ENCODE assay signal across 8 mouse cellular contexts in genomic region chr9:119984536-119985011, GRCm38 (mm10). TPM values are rescaled to one million over a fixed set of nuclear protein-coding genes. Genes with fewer than 3 reads are reported as not detected.
DNase-seq lines count a peak whose midpoint lies in the region; ATAC-seq lines count a peak whose summit lies in the region.

Gene Csrnp1, minus strand, starts transcription at chr9:119984658.

- H3K9ac ChIP-seq in heart, embryonic 16.5 days (ENCODE audit: low read length) = peak within 1 kb of the TSS; percentile 93
- H3K9ac ChIP-seq in limb, embryonic 12.5 days (replicated peaks) = peak within 1 kb of the TSS; percentile 65
- peak within 1 kb of the TSS; percentile 56 for H3K9ac ChIP-seq in neural tube, embryonic 12.5 days

- WGBS in heart, embryonic 16.5 days = 13% methylated on average over 14 of the region's 14 CpGs
- WGBS in limb, embryonic 12.5 days = 11% methylated on average over 14 of the region's 14 CpGs
- WGBS in neural tube, embryonic 12.5 days = 8% methylated on average over 14 of the region's 14 CpGs

- H3K27ac ChIP-seq in heart, embryonic 16.5 days (ENCODE audit: low read length) = peak within 1 kb of the TSS; percentile 95
- peak within 1 kb of the TSS; percentile 41 for H3K27ac ChIP-seq in limb, embryonic 12.5 days
- no peak within 1 kb of the TSS for H3K27ac ChIP-seq in neural tube, embryonic 12.5 days

- ATAC-seq in cerebellum, adult (ENCODE audit: insufficient number of reproducible peaks, low FRiP score, low TSS enrichment) = 0 out of 2 replicates have a peak, but pooled peaks have one; percentile 10
- no peak for ATAC-seq in heart, embryonic 16.5 days (replicated peaks; ENCODE audit: extremely low read depth, insufficient read depth, low FRiP score)
- no peak for ATAC-seq in limb, embryonic 12.5 days (ENCODE audit: insufficient number of reproducible peaks, insufficient read depth, low FRiP score, low TSS enrichment, low read depth)
- ATAC-seq in neural tube, embryonic 12.5 days (ENCODE audit: low FRiP score, low read depth) = no peak

- no peaks in the 10 kb centered on the region for H3K36me3 ChIP-seq in heart, embryonic 16.5 days (ENCODE audit: control insufficient read depth, insufficient read depth)
- H3K36me3 ChIP-seq in limb, embryonic 12.5 days = no peaks in the 10 kb centered on the region
- H3K36me3 ChIP-seq in neural tube, embryonic 12.5 days = no peaks in the 10 kb centered on the region

- H3K4me1 ChIP-seq in heart, embryonic 16.5 days (ENCODE audit: control insufficient read depth, insufficient read depth, low read length) = peaks cover 37% of the 10 kb centered on the region
- H3K4me1 ChIP-seq in limb, embryonic 12.5 days (replicated peaks) = peaks cover 49% of the 10 kb centered on the region
- H3K4me1 ChIP-seq in neural tube, embryonic 12.5 days = peaks cover 37% of the 10 kb centered on the region

- H3K27me3 ChIP-seq in heart, embryonic 16.5 days (ENCODE audit: control insufficient read depth, insufficient read depth, low read length) = no peaks in the 10 kb centered on the region
- peaks cover 7% of the 10 kb centered on the region; the same call in 1 of the 2 replicates for H3K27me3 ChIP-seq in limb, embryonic 12.5 days
- peaks cover 13% of the 10 kb centered on the region for H3K27me3 ChIP-seq in neural tube, embryonic 12.5 days (replicated peaks)

- peak within 1 kb of the TSS; percentile 90 for H3K4me3 ChIP-seq in heart, embryonic 16.5 days (ENCODE audit: low read length)
- peak within 1 kb of the TSS; percentile 63 for H3K4me3 ChIP-seq in limb, embryonic 12.5 days (replicated peaks)
- H3K4me3 ChIP-seq in neural tube, embryonic 12.5 days = peak within 1 kb of the TSS; percentile 56

- no peak for DNase-seq in cerebellum, postnatal 10 days
- DNase-seq in 3134 (ENCODE audit: extremely low read depth, insufficient read length, low spot score) = peak; percentile 38
- DNase-seq in cerebellum, adult 9-11 months = peak; percentile 71
- DNase-seq in ovary, postnatal 10 days (ENCODE audit: low spot score) = no peak

- peak within 1 kb of the TSS; percentile 93 for H3K4me2 ChIP-seq in heart, embryonic 16.5 days (ENCODE audit: low read depth, low read length)
- H3K4me2 ChIP-seq in limb, embryonic 12.5 days = peak within 1 kb of the TSS; percentile 98
- H3K4me2 ChIP-seq in neural tube, embryonic 12.5 days (replicated peaks) = peak within 1 kb of the TSS; percentile 88

- no peaks in the 10 kb centered on the region for H3K9me3 ChIP-seq in heart, embryonic 16.5 days (replicated peaks; ENCODE audit: control insufficient read depth, low read length)
- no peaks in the 10 kb centered on the region for H3K9me3 ChIP-seq in limb, embryonic 12.5 days
- H3K9me3 ChIP-seq in neural tube, embryonic 12.5 days = no peaks in the 10 kb centered on the region

RNA-seq across cellular contexts. Expression of gene Csrnp1, which starts in this region (rescaled TPM):
- 6.5 and 9.4 TPM in 2 replicates for polyA plus RNA-seq in heart, embryonic 16.5 days (2015; fragmentation: Nextera tagmentation; extraction: Ambion mirVana)
- 4.6 and 4.8 TPM in 2 replicates for polyA plus RNA-seq in limb, embryonic 12.5 days (2016; fragmentation: Nextera tagmentation; extraction: Ambion mirVana)
- polyA plus RNA-seq in neural tube, embryonic 12.5 days (2016; fragmentation: Nextera tagmentation; extraction: Ambion mirVana) = 2.4 and 2.7 TPM in 2 replicates

Comparison
In these comparisons a context has a peak if more than half of its experiments do, and no peak if none do; other contexts are left out.
1. DNase-seq: peak in 3134 (single experiment) and cerebellum, adult 9-11 months (single experiment); none in cerebellum, postnatal 10 days (0 of 2) and ovary, postnatal 10 days (single experiment).
2. Peak in every context shown above with its lines, with median percentiles within 50 percentile points of each other: H3K4me2 ChIP-seq, H3K4me3 ChIP-seq and H3K9ac ChIP-seq.